Comparison of ENCODE assay signal across 20 mouse cellular contexts in the genomic region with DNA sequence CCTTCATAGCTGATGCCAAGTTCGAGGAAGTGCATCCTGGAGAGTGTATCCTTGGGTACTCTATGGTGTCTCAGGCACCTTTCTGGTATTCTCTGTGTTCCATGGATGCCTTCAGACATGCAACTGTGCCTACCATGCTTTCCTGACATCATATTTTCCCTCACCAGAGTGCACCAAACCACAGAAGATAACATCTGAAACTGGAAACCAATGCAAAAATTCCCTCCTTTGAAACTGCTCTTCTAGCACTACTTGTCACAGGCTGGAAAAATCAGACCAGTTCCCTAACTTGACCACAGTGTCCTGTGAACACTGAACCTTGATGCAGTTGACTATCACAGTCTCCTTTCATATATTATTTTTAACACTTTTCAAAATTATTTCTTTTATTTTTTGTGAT. TPM values are rescaled to one million over a fixed set of nuclear protein-coding genes. Genes with fewer than 3 reads are reported as not detected.
DNase-seq lines count a peak whose midpoint lies in the region; ATAC-seq and TF ChIP-seq lines count a peak whose summit lies in the region.
"Had no signal": no experiment of that assay in that cellular context is flagged by ENCODE, and none has a peak within 500 bp of the region (broad histone marks: within the 10 kb centered on the region; RNA-seq: fewer than 3 reads in every experiment).

No protein-coding gene starts in this region.

- 0 out of 4 replicates have a peak, but pooled peaks cover 0 to 2% of the 10 kb centered on the region in 2 experiments for H3K4me1 ChIP-seq in CH12.LX (ENCODE audit: control insufficient read depth in 1 of 2, insufficient read depth in 2 of 2)

- H3K36me3 ChIP-seq in CH12.LX (replicated peaks in 1 of 2; ENCODE audit: control insufficient read depth in 1 of 2, insufficient read depth in 1 of 2, low read length in 1 of 2), result no peaks in the 10 kb centered on the region
- H3K36me3 ChIP-seq: G1E had no signal

- in situ Hi-C loops in CH12.LX (cut with MboI; ENCODE audit: low pct_ligation_motif_present, low pct_unique_long_range_greater_than_20kb, low sequenced_read_pairs), result no loop called here

- no peak for TF ChIP-seq RAD21 in CH12.LX (IDR thresholded peaks at IDR 0.05; ENCODE audit: low read depth, low read length)

- dilution Hi-C loops in CH12.LX (cut with MboI; ENCODE audit: extremely low pct_ligation_motif_present, extremely low pct_unique_long_range_greater_than_20kb, low sequenced_read_pairs), result no loop called here

- no peak for TF ChIP-seq CTCF in CH12.LX (conservative IDR thresholded peaks at IDR 0.05 in 1 of 2, IDR thresholded peaks at IDR 0.05 in 1 of 2; ENCODE audit: low read depth in 2 of 2, low read length in 2 of 2)

- peak; percentile 58; the same call in 1 of the 2 replicates for TF ChIP-seq EP300 in CH12.LX (IDR thresholded peaks at IDR 0.05; ENCODE audit: low read length)

- no peak for TF ChIP-seq POLR2A in CH12.LX (IDR thresholded peaks at IDR 0.05; ENCODE audit: low read depth, low read length)

- no peak for ATAC-seq in megakaryocyte-erythroid progenitor cell, adult 5-6 weeks (replicated peaks; ENCODE audit: low FRiP score, low TSS enrichment, poor library complexity, severe bottlenecking)
- ATAC-seq: activated CD4-positive, CD25-positive, alpha-beta regulatory T cell, adult 4 months; CD4-positive, CD25-positive, alpha-beta regulatory T cell, adult 4 months; Patski had no signal

- no peaks in the 10 kb centered on the region for H3K9me3 ChIP-seq in CH12.LX (replicated peaks; ENCODE audit: low read length)
- H3K9me3 ChIP-seq: G1E had no signal

- no peak overlapping the region for H3K9ac ChIP-seq in CH12.LX (ENCODE audit: insufficient read depth, low read depth)

- no peak overlapping the region for H3K27ac ChIP-seq in CH12.LX (ENCODE audit: insufficient read depth, low read depth)

- DNase-seq in 416B (ENCODE audit: low read depth) (peak; percentile 50), CH12.LX (ENCODE audit: extremely low read depth) (no peak)
- no peak for DNase-seq in testis, postnatal 14 days (ENCODE audit: low spot score)
- DNase-seq: adrenal gland, adult 2 months; adrenal gland, adult 8-10 months; adrenal gland, postnatal 10 days; adrenal gland, postnatal 14 days; adrenal gland, postnatal 25 days; adrenal gland, postnatal 36 days; B cell, adult 2 months; cerebellum, adult 11 months; cerebellum, adult 11-12 months; cerebellum, adult 18-20 months; cerebellum, adult 2 months; cerebellum, adult 8-10 months had no signal

- H3K79me2 ChIP-seq in CH12.LX (replicated peaks; ENCODE audit: control insufficient read depth, extremely low read depth, insufficient read depth, poor library complexity, severe bottlenecking), result no peaks in the 10 kb centered on the region

- H3K4me2 ChIP-seq in CH12.LX (ENCODE audit: insufficient read depth, low read depth, poor library complexity, severe bottlenecking), result no peak overlapping the region

- H3K4me3 ChIP-seq in CH12.LX (replicated peaks in 1 of 3; ENCODE audit: low read depth in 2 of 3, low read length in 2 of 3, poor library complexity in 1 of 3), result no peak overlapping the region

- H3K27me3 ChIP-seq in CH12.LX (replicated peaks), result no peaks in the 10 kb centered on the region
- H3K27me3 ChIP-seq: Patski had no signal

TF ChIP-seq in CH12.LX, 34 proteins besides CTCF, POLR2A, EP300 and RAD21:
- peak; percentile 43; the same call in 1 of the 2 replicates for TF ChIP-seq JUN (IDR thresholded peaks at IDR 0.05; ENCODE audit: insufficient read depth, low read depth, low read length)
- TF ChIP-seq SMC3 (IDR thresholded peaks at IDR 0.05; ENCODE audit: low read depth, low read length), result no peak

RNA-seq across cellular contexts. Expression of gene Gca, which starts 45.5 kb away (rescaled TPM):
- total RNA-seq in CH12.LX (2012; rRNA removed) (4.7 and 5.2 TPM in 2 replicates), CH12.LX (2014; rRNA removed) (1.7 and 4.2 TPM in 2 replicates)
- 10.1 and 10.9 TPM in 2 replicates for polyA plus RNA-seq in CH12.LX (2012; ENCODE audit: insufficient read length, low read depth)
- 1.2 and 1.4 TPM in 2 replicates for total RNA-seq in megakaryocyte-erythroid progenitor cell, adult 5-6 weeks (2014; fragmentation: Nextera tagmentation)
- total RNA-seq in megakaryocyte-erythroid progenitor cell, adult 5-6 weeks (2017), result 1.6 and 1.9 TPM in 2 replicates
